Mouse (Mus musculus): ENCODE measurements around the gene Apba3. TPM values are rescaled to one million over a fixed set of nuclear protein-coding genes. Genes with fewer than 3 reads are reported as not detected.

The Apba3 gene
- 10 to 100 TPM; 28.8 to 36.2 TPM for total RNA-seq (2023)

DNA sequence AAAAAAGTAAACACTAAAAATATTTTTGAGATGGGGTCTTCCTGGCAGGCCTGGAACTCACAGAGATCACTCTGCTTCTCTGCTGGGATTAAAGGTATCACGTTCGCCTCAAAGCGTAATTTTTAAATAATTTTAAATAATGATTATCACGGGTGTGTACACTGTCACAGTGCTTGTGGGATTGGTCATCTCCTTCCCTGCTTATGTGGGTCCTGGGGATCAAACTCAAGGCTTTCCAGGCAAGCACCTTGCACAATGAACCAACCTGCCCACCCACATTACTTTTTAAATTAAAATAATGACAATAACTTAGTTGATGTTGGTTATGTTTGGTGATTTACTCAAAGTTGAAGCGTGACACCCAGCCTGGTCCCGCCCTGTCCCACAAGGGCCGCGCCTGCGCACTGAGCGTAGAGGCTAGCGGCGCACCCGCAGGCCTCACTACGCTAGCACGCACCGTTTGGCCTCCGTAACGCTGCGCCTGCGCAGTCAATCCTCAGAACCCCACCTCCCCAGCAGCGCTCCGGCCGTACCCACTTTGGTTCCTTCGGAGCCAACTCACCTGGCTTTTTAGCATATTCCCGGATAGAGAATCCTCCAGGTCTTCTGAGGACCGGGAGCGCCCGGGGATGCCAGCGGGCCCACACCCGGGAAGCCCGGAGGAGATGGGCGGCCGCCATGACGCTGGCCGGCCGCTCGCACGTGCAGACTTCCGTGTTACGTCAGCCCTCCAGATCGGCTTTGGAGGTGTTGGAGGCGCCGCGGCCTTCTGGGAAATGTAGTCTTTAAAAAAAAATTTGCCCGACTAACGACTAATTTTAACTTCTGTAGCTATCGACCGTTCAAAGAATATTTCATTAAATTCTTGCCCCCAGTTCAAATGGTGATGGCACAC, at the start of gene Apba3, which contains the start of gene Mrpl54:
Gene Apba3, plus strand, starts transcription at position 750 of the 895 bp plus-strand sequence.
Gene Mrpl54, minus strand, starts transcription at position 724 of the 895 bp plus-strand sequence.

DNA sequence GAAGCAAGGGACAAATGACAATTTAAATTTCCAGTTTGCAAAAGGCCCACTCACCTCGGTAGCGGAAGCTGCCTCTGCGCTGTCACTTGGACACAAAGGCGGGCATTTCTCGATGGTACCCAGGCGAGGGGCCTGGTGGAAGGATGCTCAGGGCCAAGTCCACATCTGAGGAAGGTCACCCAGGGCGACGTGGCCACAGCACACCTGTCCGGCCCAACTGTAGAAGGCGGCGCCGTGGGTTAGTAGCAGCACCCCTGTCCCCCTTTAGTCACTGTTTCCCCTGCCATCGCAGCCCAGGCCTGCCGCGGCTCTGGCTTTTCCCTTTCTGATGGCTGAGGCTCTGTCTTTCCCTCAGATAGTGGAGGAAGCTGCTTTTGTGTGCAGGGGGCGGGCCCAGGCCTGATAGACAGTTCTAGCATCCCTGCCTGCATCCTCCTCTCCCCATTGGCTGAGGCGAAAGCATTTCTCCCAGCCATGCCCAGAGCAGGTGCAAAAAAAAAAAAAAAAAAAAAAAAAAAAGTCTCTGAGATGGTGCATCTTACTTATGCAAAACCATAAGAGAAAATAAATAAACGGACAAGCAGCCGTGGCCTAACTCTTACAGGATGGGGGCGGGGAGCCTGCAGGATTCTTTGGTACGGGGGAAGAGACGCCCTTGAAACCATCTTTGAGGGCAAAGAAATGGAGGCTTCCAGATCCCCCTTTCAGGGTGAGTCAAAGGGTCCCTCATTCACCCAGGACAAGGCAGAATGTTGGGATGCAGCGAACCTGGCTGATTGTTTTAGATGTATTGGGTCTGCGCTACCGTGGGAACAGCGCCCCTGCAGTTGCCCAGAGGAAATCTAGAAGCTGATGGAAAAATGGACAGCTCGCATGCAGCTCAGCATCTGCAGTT, 36.1 kb upstream of the Apba3 start, which contains the start of gene Atcay:
Gene Atcay, minus strand, starts transcription at position 396 of the 895 bp plus-strand sequence.

DNA sequence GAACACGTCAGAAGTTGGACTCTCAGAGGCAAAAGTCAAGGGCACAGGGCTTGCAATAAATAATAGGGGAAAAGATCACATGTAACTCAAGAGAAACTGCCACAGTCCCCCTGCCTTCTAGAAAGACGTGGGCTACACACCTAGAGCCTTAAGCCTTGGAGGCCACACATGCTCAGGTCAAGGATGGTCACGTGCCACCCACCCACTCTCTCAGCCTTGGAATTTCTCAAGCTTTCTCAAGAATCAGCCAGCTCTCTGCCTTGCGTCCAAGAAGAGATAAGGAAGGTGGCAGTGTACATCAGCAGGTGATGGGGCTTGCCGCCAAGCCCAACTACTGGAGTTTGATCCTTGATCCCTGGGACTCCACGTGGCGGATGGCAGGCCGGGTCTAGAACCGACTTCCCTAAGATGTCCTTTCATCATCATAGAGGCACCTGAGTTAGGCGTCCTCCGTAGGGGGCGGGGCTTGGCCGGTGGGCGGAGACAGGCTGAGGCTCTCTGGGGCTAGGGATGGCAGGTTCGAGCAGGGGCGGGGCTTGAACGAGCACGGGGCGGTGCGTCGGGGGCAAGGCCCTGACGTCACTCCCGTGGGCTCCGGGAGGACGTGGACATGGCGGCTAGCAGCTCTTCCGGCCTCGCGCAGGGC, 34.1 kb upstream of the Apba3 start, which contains the start of gene Zfr2:
Gene Zfr2, plus strand, starts transcription at position 576 of the 646 bp plus-strand sequence.

DNA sequence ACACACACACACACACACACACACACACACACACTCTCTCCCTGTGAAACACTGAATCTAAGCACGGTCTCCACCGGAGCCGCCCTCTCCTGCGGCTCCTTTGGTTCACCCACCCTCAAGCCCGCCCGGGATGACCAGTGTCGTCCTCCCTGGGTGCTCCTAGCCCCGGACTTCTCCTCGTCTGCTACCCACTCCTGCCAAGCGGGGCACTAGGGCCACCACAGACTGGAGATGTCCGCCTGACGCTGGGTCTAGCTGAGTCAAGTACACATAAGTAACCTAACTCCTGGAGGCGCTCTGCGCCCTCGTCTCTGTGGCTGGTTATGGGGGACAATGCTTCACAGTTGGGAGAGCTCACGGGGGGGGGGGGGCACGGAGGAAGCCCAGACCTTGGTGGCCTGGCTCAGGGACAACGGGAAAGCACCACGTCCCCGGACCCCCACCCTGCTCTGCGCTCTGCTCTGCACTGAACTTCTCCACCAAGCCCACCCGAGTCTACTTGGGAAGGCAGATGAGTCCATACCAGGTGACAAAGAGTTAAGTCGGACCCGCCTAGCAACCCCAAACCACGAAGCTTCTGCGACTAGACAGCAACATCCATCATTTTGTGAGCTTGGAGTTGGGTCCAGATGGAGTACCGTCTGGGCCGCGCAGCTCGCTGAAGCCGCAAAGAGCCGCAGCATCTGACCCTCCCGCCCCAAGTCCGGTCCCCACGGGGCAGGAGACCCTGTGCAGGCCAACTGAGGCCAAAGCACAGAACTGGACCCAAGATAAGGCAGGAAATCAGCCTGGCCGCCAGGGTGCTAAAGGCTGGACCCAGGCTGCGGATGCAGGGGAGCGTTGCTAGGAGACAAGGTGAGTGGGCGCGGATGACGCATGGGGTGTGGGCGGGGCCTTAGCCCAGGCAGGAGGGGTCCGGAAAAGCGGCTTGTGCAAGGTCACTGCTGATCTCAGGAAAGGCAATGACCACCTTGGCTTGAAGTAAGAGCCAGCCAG, 14.0 kb upstream of the Apba3 start, which contains the start of gene Matk:
Gene Matk, plus strand, starts transcription at position 512 of the 996 bp plus-strand sequence.

DNA sequence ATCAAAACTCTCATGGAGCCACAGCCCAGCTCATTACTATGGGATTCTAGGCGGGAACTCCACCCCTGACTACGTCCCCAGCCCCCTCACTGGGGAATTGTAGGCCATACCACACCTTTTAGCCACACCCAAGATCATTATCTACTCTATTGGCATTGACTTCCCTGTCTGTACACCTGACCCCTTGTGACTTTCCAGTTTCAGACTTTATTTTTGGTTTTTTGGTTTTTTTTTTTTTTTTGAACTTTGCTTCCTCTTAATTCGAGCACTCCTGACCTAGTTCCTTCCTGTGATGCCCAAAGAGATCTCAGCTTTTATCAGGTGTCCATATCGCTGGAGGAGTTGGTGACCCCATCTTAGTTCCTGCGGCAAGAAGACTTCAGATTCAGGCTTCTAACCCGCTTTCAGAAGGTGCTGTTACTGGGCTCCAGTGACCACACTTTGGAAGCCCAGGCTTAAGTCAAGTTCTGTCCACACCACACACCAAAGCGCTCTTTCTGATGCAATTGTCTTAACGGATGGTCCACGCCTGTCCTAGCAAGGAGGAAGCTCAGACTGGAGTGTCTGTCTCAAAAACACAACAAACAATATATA, 24.8 kb downstream of the Apba3 start, which contains the start of gene Tjp3:
Gene Tjp3, minus strand, starts transcription at position 71 of the 594 bp plus-strand sequence.

DNA sequence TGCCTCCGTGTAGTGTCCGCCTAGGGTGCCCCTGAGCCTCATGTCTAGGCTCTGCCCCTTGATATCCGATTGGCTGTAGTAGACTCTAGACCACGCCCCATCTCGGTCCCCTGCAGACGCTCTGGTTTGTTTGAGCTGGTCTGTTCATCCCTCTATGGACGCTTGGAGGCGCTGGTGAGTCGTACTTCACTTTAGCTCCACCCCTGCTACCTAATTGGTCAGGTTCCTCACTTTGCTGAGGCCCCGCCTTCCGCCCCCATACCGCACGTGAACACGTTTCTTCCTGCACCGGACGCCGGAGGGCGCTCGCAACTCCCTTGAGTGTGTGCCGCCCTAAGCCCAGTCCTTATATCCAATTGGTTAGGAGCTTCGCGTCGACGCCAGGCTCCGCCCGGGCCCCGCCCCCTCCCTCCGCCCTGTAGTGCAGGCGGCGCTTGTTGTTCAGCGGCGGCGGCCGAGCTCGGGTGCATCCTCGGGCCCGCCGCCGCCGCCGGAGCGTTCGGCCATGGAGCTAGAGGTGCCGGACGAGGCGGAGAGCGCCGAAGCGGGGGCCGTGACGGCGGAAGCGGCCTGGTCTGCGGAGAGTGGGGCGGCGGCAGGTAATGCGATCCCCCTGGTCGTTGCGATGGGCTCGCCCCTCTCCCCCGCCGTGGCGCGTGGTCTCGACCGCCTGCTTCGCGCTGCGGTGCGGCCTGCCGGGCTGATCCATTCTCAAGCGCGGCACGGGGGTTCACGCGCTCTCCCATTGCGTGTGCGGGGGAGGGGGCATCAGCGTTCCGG, 26.0 kb downstream of the Apba3 start, which contains the start of gene Pip5k1c:
Gene Pip5k1c, plus strand, starts transcription at position 410 of the 780 bp plus-strand sequence.

DNA sequence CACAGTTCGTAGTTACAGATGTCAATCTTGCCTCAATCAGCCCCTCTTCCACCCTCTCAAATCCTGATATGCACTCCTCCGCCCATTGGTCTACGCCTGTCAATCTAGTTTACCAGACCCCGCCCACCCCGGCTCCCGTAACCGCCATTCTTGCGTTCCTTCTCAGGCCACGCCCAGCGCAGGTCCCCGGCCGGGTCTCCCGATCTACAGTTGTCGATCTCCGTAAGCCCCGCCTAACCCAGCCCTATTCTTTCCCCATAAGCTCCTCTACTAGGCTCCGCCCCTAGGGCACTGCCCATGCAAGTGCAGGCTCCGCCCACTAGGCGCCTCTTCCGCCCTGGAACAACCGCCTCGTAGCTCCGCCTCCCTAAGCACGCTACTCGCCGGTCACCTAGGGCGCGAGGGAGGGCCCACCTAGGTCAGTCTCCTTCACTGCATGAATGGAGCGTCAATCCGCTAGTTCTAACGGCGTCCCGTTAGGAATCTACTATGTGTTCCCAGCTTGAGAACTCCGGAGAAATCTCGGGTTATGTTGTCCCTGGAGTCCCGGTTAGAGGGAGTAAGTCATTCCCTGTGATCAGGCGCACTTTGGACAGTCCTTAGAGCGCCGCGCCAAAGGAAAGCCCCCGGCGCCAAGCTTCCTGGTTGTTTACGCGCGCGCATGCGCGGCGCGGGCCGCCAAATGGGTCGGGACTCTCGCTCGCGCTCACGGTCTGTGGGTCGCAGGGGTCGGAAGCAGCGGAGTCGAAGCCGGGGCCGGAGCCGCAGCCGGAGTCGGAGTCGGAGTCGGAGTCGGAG, 54.0 kb downstream of the Apba3 start, which contains the start of gene Cactin:
Gene Cactin, plus strand, starts transcription at position 554 of the 798 bp plus-strand sequence.

Other genes starting within 250 kb of the Apba3 start
- not detected for gene Diras1, start 241.3 kb upstream of the Apba3 start, total RNA-seq (2023)
- 10 to 100 TPM; 18.7 to 21.2 TPM for gene Slc39a3, start 229.5 kb upstream of the Apba3 start, total RNA-seq (2023)
- gene Sgta, start 206.8 kb upstream of the Apba3 start, total RNA-seq (2023): 10 to 100 TPM; 47.1 to 52.0 TPM
- 10 to 100 TPM in 1 of 2 experiments, 1 to 10 TPM in 1; 9.4 to 11.5 TPM for gene Thop1, start 196.9 kb upstream of the Apba3 start, total RNA-seq (2023)
- not detected for gene Creb3l3, start 168.1 kb upstream of the Apba3 start, total RNA-seq (2023)
- 100 to 1,000 TPM; 134 to 145 TPM for gene Map2k2, start 161.0 kb upstream of the Apba3 start, total RNA-seq (2023)
- gene Zbtb7a, start 131.7 kb upstream of the Apba3 start, total RNA-seq (2023): 10 to 100 TPM; 75.0 to 78.0 TPM
- gene Pias4, start 99.0 kb upstream of the Apba3 start, total RNA-seq (2023): 10 to 100 TPM; 37.2 to 43.2 TPM
- gene Eef2, start 90.3 kb upstream of the Apba3 start, total RNA-seq (2023): 1,000 to 10,000 TPM; 2,301 to 2,484 TPM
- 10 to 100 TPM; 62.4 to 62.6 TPM for gene Dapk3, start 84.0 kb upstream of the Apba3 start, total RNA-seq (2023)
- not detected for gene 4930442H23Rik, start 83.1 kb upstream of the Apba3 start, total RNA-seq (2023)
- gene Nmrk2, start 64.9 kb upstream of the Apba3 start, total RNA-seq (2023): not detected
- 1 to 10 TPM; 1.4 to 2.7 TPM for gene Atcay, start 36.1 kb upstream of the Apba3 start, total RNA-seq (2023)
- gene Zfr2, start 33.8 kb upstream of the Apba3 start, total RNA-seq (2023): 1 to 10 TPM; 5.2 to 5.5 TPM
- 10 to 100 TPM; 16.0 to 20.8 TPM for gene Matk, start 14.0 kb upstream of the Apba3 start, total RNA-seq (2023)
- gene Mrpl54, start within 50 bp of the Apba3 start, total RNA-seq (2023): 10 to 100 TPM; 78.6 to 84.0 TPM
- gene Tjp3, start 24.6 kb downstream of the Apba3 start, total RNA-seq (2023): 1 to 10 TPM; 4.2 to 5.8 TPM
- gene Pip5k1c, start 26.0 kb downstream of the Apba3 start, total RNA-seq (2023): 100 to 1,000 TPM; 104 to 118 TPM
- gene Cactin, start 54.1 kb downstream of the Apba3 start, total RNA-seq (2023): 10 to 100 TPM; 48.1 to 49.9 TPM
- gene Tbxa2r, start 61.8 kb downstream of the Apba3 start, total RNA-seq (2023): 10 to 100 TPM; 30.0 to 30.7 TPM
- not detected for gene Gipc3, start 76.3 kb downstream of the Apba3 start, total RNA-seq (2023)
- 10 to 100 TPM; 33.7 to 41.3 TPM for gene Hmg20b, start 83.5 kb downstream of the Apba3 start, total RNA-seq (2023)
- gene Mfsd12, start 90.5 kb downstream of the Apba3 start, total RNA-seq (2023): 10 to 100 TPM in 1 of 2 experiments, 1 to 10 TPM in 1; 5.9 to 10.6 TPM
- 10 to 100 TPM in 1 of 2 experiments, 1 to 10 TPM in 1; 8.0 to 10.6 TPM for gene 4930404N11Rik, start 98.9 kb downstream of the Apba3 start, total RNA-seq (2023)
- gene Fzr1, start 111.6 kb downstream of the Apba3 start, total RNA-seq (2023): 10 to 100 TPM; 32.5 to 38.5 TPM
- gene Dohh, start 117.5 kb downstream of the Apba3 start, total RNA-seq (2023): 10 to 100 TPM; 38.0 to 44.2 TPM
- 1 to 10 TPM; 3.3 to 5.8 TPM for gene Gm48551, start 117.5 kb downstream of the Apba3 start, total RNA-seq (2023)
- gene Gm48552, start 122.0 kb downstream of the Apba3 start, total RNA-seq (2023): 1 to 10 TPM; 6.1 to 6.4 TPM
- 1 to 10 TPM; 3.6 to 6.8 TPM for gene Smim24, start 126.1 kb downstream of the Apba3 start, total RNA-seq (2023)
- gene Nfic, start 188.7 kb downstream of the Apba3 start, total RNA-seq (2023): 10 to 100 TPM; 18.7 to 22.7 TPM
- under 1 TPM in 1 of 2 experiments, not detected in 1; 0.44 TPM for gene Celf5, start 215.7 kb downstream of the Apba3 start, total RNA-seq (2023)
- gene Ncln, start 229.4 kb downstream of the Apba3 start, total RNA-seq (2023): 100 to 1,000 TPM; 203 to 223 TPM
- gene S1pr4, start 233.2 kb downstream of the Apba3 start, total RNA-seq (2023): 100 to 1,000 TPM; 155 to 169 TPM

Measured in T-cell, adult 66 days (primary cell).